Mouse (Mus musculus) layer of hippocampus, postnatal 25 days (tissue): Measurements from ENCODE around the gene Fcna. TPM values are rescaled to one million over a fixed set of nuclear protein-coding genes. Genes with fewer than 3 reads are reported as not detected.

Source experiments
- DNase-seq, 2 experiments: peaks; one replicate each; pipeline ENCODE4 v3.0.0; 2022; ENCODE audit warnings: mixed read lengths in 2 of 2, low spot score in 1 of 2; ENCODE audit errors: extremely low spot score in 1 of 2
- total RNA-seq, 2 experiments: library from RNA; stranded (reverse); gene quantifications; 2 replicates each; pipeline ENCODE4 v1.2.3; 2021

Fcna gene
- total RNA-seq, 2 experiments from 2014 or later = 0.44 to 0.80 TPM

- DNase-seq = peak in 1 of 2 experiments; percentile 36
Observed at GRCm38 (mm10) chr2:25579737-25580460, 47.9 kb downstream of the Fcna start.

GRCm38 (mm10) chr2:25578796-25579736 is 48.8 kb downstream of the Fcna start:
- DNase-seq = no peak

GRCm38 (mm10) chr2:25577951-25578795 is 49.7 kb downstream of the Fcna start:
- DNase-seq = no peak

- no peak for DNase-seq
Observed at GRCm38 (mm10) chr2:25576965-25577891, 50.6 kb downstream of the Fcna start.

GRCm38 (mm10) chr2:25576028-25576850 is 51.6 kb downstream of the Fcna start:
- DNase-seq = no peak

GRCm38 (mm10) chr2:25575432-25576027 is 52.3 kb downstream of the Fcna start:
- DNase-seq = no peak

Other genes starting within 250 kb of the Fcna start
- gene Entpd2, start 232.2 kb downstream of the Fcna start, total RNA-seq = 10 to 100 TPM; 15.3 to 18.0 TPM
- gene Npdc1, start 228.7 kb downstream of the Fcna start, total RNA-seq = 100 to 1,000 TPM; 427 to 450 TPM
- gene Fut7, start 204.8 kb downstream of the Fcna start, total RNA-seq = under 1 TPM; 0.12 to 0.49 TPM
- 100 to 1,000 TPM; 160 to 172 TPM for gene Abca2, start 199.3 kb downstream of the Fcna start, total RNA-seq
- gene Clic3, start 171.2 kb downstream of the Fcna start, total RNA-seq = under 1 TPM; 0.47 to 0.73 TPM
- 10 to 100 TPM; 56.6 to 58.9 TPM for gene Paxx, start 166.9 kb downstream of the Fcna start, total RNA-seq
- 100 to 1,000 TPM; 329 to 404 TPM for gene Ptgds, start 158.0 kb downstream of the Fcna start, total RNA-seq
- not detected for gene Lcn12, start 134.1 kb downstream of the Fcna start, total RNA-seq
- 100 to 1,000 TPM; 114 to 131 TPM for gene Fbxw5, start 127.3 kb downstream of the Fcna start, total RNA-seq
- 1 to 10 TPM in 1 of 2 experiments, under 1 TPM in 1; 0.87 to 1.1 TPM for gene C8g, start 126.3 kb downstream of the Fcna start, total RNA-seq
- gene Traf2, start 81.1 kb downstream of the Fcna start, total RNA-seq = 10 to 100 TPM in 1 of 2 experiments, 1 to 10 TPM in 1; 9.5 to 10.5 TPM
- 100 to 1,000 TPM; 211 to 232 TPM for gene Edf1, start 70.2 kb downstream of the Fcna start, total RNA-seq
- 1 to 10 TPM; 1.9 to 2.3 TPM for gene Mamdc4, start 53.2 kb downstream of the Fcna start, total RNA-seq
- 10 to 100 TPM; 67.9 to 75.4 TPM for gene Phpt1, start 52.8 kb downstream of the Fcna start, total RNA-seq
- 100 to 1,000 TPM; 104 to 117 TPM for gene Ajm1, start 46.3 kb downstream of the Fcna start, total RNA-seq
- 100 to 1,000 TPM; 128 to 145 TPM for gene Rabl6, start 19.5 kb downstream of the Fcna start, total RNA-seq
- gene Ccdc183, start 10.4 kb downstream of the Fcna start, total RNA-seq = not detected
- 10 to 100 TPM; 21.3 to 24.7 TPM for gene Tmem141, start 6.0 kb downstream of the Fcna start, total RNA-seq
- gene Lcn8, start 25.1 kb upstream of the Fcna start, total RNA-seq = not detected
- gene Lcn5, start 29.9 kb upstream of the Fcna start, total RNA-seq = not detected
- not detected for gene Lcn6, start 48.8 kb upstream of the Fcna start, total RNA-seq
- gene Lcn10, start 54.7 kb upstream of the Fcna start, total RNA-seq = not detected
- gene Obp2a, start 72.0 kb upstream of the Fcna start, total RNA-seq = not detected
- 100 to 1,000 TPM in 1 of 2 experiments, 10 to 100 TPM in 1; 98.1 to 104 TPM for gene Bmyc, start 78.7 kb upstream of the Fcna start, total RNA-seq
- gene Obp2b, start 109.0 kb upstream of the Fcna start, total RNA-seq = not detected
- not detected for gene Lcn3, start 137.5 kb upstream of the Fcna start, total RNA-seq
- not detected for gene Lcn11, start 149.0 kb upstream of the Fcna start, total RNA-seq
- gene Gm13539, start 154.2 kb upstream of the Fcna start, total RNA-seq = not detected
- not detected for gene Glt6d1, start 187.8 kb upstream of the Fcna start, total RNA-seq
- gene Lcn9, start 195.1 kb upstream of the Fcna start, total RNA-seq = not detected
- gene Sohlh1, start 219.2 kb upstream of the Fcna start, total RNA-seq = not detected
- gene Kcnt1, start 235.7 kb upstream of the Fcna start, total RNA-seq = 10 to 100 TPM; 33.6 to 37.2 TPM